Mouse (Mus musculus): ENCODE measurements around the gene Abcc10. TPM values are rescaled to one million over a fixed set of nuclear protein-coding genes. Genes with fewer than 3 reads are reported as not detected.

Gene Abcc10
- polyA plus RNA-seq, 2 experiments, result 0.94 to 1.7 TPM

- Histone ChIP-seq H3K4me1 (replicated peaks; ENCODE audit: control insufficient read depth in 2 of 2, insufficient read depth in 2 of 2, low read length in 1 of 2) (peaks cover 0 to 6% of the 10 kb centered on the region in 2 experiments; a peak in 2 of 4 replicates), H3K4me2 (ENCODE audit: low read depth) (no peak overlapping the region), H3K4me3 (ENCODE audit: insufficient read depth in 1 of 2, low read depth in 2 of 2, low read length in 2 of 2) (no peak overlapping the region), H3K9ac (replicated peaks) (no peak overlapping the region), H3K27ac (no peak overlapping the region), H3K27me3 (ENCODE audit: control insufficient read depth, insufficient read depth, low read length) (no peaks in the 10 kb centered on the region; the same call in 1 of the 2 replicates), H3K36me3 (replicated peaks; ENCODE audit: control insufficient read depth, insufficient read depth, low read depth) (no peaks in the 10 kb centered on the region), H3K9me3 (ENCODE audit: control insufficient read depth, low read length) (no peaks in the 10 kb centered on the region)
- TF ChIP-seq CTCF (IDR thresholded peaks at IDR 0.05; ENCODE audit: low read depth) (no peak), EP300 (IDR thresholded peaks at IDR 0.05; ENCODE audit: low read depth) (no peak)
- WGBS (ENCODE audit: insufficient replicate concordance), result 50% methylated on average over 11 of the region's 11 CpGs
- no peak for ATAC-seq (ENCODE audit: insufficient read depth)
- DNase-seq (ENCODE audit: low read depth in 3 of 3, low spot score in 3 of 3), result no peak
These were observed 40.5 kb downstream of the Abcc10 start for GRCm38 (mm10) chr17:46287678-46288095.

GRCm38 (mm10) chr17:46285407-46285806, 42.7 kb downstream of the Abcc10 start:
- no peak for TF ChIP-seq CTCF (IDR thresholded peaks at IDR 0.05; ENCODE audit: low read depth)
- no peak for TF ChIP-seq EP300 (IDR thresholded peaks at IDR 0.05; ENCODE audit: low read depth)
- no peaks in the 10 kb centered on the region for H3K36me3 ChIP-seq (replicated peaks; ENCODE audit: control insufficient read depth, insufficient read depth, low read depth)
- DNase-seq (ENCODE audit: low read depth in 3 of 3, low spot score in 3 of 3) (no peak), ATAC-seq (ENCODE audit: insufficient read depth) (no peak)
- peaks cover 10 to 15% of the 10 kb centered on the region in 2 experiments; a peak in 3 of 4 replicates for H3K4me1 ChIP-seq (replicated peaks; ENCODE audit: control insufficient read depth in 2 of 2, insufficient read depth in 2 of 2, low read length in 1 of 2)
- H3K4me3 ChIP-seq (ENCODE audit: insufficient read depth in 1 of 2, low read depth in 2 of 2, low read length in 2 of 2), result no peak overlapping the region
- no peaks in the 10 kb centered on the region for H3K9me3 ChIP-seq (ENCODE audit: control insufficient read depth, low read length)
- H3K9ac ChIP-seq (replicated peaks), result no peak overlapping the region
- 45% methylated on average over 6 of the region's 6 CpGs for WGBS (ENCODE audit: insufficient replicate concordance)
- H3K27me3 ChIP-seq (ENCODE audit: control insufficient read depth, insufficient read depth, low read length), result no peaks in the 10 kb centered on the region
- no peak overlapping the region for H3K4me2 ChIP-seq (ENCODE audit: low read depth)
- H3K27ac ChIP-seq, result no peak overlapping the region

DNA sequence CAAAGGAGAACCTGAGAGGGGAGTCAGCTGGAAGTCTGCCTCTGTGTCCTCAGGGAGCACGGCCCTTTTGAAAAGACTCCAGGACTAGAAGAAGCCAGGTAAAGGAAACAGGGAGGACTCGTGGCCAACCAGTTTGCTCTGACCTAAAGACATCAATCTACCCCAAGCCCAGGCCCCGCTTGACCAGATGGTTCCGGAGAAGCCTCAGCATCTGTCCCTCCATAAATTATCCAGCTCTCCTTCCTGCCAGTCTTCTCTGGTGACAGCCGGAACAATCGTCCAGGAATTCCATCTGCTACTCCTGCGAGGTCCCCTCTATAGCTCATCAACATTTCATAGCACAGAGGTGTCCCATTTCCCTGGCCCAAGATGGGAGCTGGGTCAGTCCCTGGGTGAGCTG, 43.5 kb downstream of the Abcc10 start:
- Histone ChIP-seq H3K9me3 (ENCODE audit: control insufficient read depth, low read length) (no peaks in the 10 kb centered on the region), H3K4me3 (ENCODE audit: insufficient read depth in 1 of 2, low read depth in 2 of 2, low read length in 2 of 2) (no peak overlapping the region), H3K36me3 (replicated peaks; ENCODE audit: control insufficient read depth, insufficient read depth, low read depth) (no peaks in the 10 kb centered on the region), H3K9ac (replicated peaks) (no peak overlapping the region), H3K27me3 (ENCODE audit: control insufficient read depth, insufficient read depth, low read length) (no peaks in the 10 kb centered on the region), H3K27ac (no peak overlapping the region), H3K4me1 (replicated peaks; ENCODE audit: control insufficient read depth in 2 of 2, insufficient read depth in 2 of 2, low read length in 1 of 2) (peaks cover 10 to 15% of the 10 kb centered on the region in 2 experiments; a peak in 3 of 4 replicates), H3K4me2 (ENCODE audit: low read depth) (no peak overlapping the region)
- TF ChIP-seq EP300 (IDR thresholded peaks at IDR 0.05; ENCODE audit: low read depth), result no peak
- TF ChIP-seq CTCF (IDR thresholded peaks at IDR 0.05; ENCODE audit: low read depth), result no peak
- ATAC-seq (ENCODE audit: insufficient read depth) (no peak), DNase-seq (ENCODE audit: low read depth in 3 of 3, low spot score in 3 of 3) (no peak)
- WGBS (ENCODE audit: insufficient replicate concordance), result 40% methylated on average over 7 of the region's 7 CpGs

DNA sequence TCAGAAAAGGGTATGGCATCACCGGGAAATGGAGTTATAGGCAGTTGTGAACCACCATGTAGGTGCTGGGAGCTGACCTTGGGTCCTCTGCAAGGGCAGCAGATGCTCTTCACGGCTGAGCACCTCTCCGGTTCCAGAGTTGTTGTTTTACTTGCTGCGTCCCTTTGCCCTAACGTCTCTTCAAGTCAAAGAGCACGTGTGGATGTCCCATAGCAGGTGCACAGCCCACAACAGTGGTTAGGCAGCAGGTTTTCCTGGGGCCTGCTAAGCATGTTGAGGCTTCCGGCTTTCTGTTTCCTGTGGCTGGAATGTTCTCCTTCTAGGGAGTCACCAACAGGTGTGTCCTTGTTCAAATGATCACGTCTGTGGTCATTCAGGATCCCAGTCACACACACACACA, 44.2 kb downstream of the Abcc10 start:
- Histone ChIP-seq H3K4me1 (replicated peaks; ENCODE audit: control insufficient read depth in 2 of 2, insufficient read depth in 2 of 2, low read length in 1 of 2) (peaks cover 10 to 15% of the 10 kb centered on the region in 2 experiments; a peak in 3 of 4 replicates), H3K36me3 (replicated peaks; ENCODE audit: control insufficient read depth, insufficient read depth, low read depth) (no peaks in the 10 kb centered on the region), H3K4me3 (ENCODE audit: insufficient read depth in 1 of 2, low read depth in 2 of 2, low read length in 2 of 2) (no peak overlapping the region), H3K27ac (no peak overlapping the region), H3K27me3 (ENCODE audit: control insufficient read depth, insufficient read depth, low read length) (no peaks in the 10 kb centered on the region), H3K4me2 (ENCODE audit: low read depth) (no peak overlapping the region), H3K9me3 (ENCODE audit: control insufficient read depth, low read length) (no peaks in the 10 kb centered on the region), H3K9ac (replicated peaks) (no peak overlapping the region)
- no peak for ATAC-seq (ENCODE audit: insufficient read depth)
- TF ChIP-seq EP300 (IDR thresholded peaks at IDR 0.05; ENCODE audit: low read depth) (no peak), CTCF (IDR thresholded peaks at IDR 0.05; ENCODE audit: low read depth) (no peak)
- DNase-seq (ENCODE audit: low read depth in 3 of 3, low spot score in 3 of 3), result no peak
- 70% methylated on average over 8 of the region's 8 CpGs for WGBS (ENCODE audit: insufficient replicate concordance)

GRCm38 (mm10) chr17:46283140-46283539, 45.0 kb downstream of the Abcc10 start:
- H3K27me3 ChIP-seq (ENCODE audit: control insufficient read depth, insufficient read depth, low read length), result no peaks in the 10 kb centered on the region
- peak; percentile 35 for ATAC-seq (ENCODE audit: insufficient read depth)
- H3K4me1 ChIP-seq (replicated peaks; ENCODE audit: control insufficient read depth in 2 of 2, insufficient read depth in 2 of 2, low read length in 1 of 2), result peaks cover 10 to 15% of the 10 kb centered on the region in 2 experiments; a peak in 3 of 4 replicates
- 25% methylated on average over 9 of the region's 9 CpGs for WGBS (ENCODE audit: insufficient replicate concordance)
- no peak overlapping the region for H3K27ac ChIP-seq
- H3K4me2 ChIP-seq (ENCODE audit: low read depth), result peak overlapping the region; percentile 99
- H3K36me3 ChIP-seq (replicated peaks; ENCODE audit: control insufficient read depth, insufficient read depth, low read depth), result peaks cover under 1% of the 10 kb centered on the region; the same call in 1 of the 2 replicates
- TF ChIP-seq CTCF (IDR thresholded peaks at IDR 0.05; ENCODE audit: low read depth), result no peak
- peak overlapping the region; percentile 78 to 100 for H3K4me3 ChIP-seq (ENCODE audit: insufficient read depth in 1 of 2, low read depth in 2 of 2, low read length in 2 of 2)
- no peak for DNase-seq (ENCODE audit: low read depth in 3 of 3, low spot score in 3 of 3)
- H3K9me3 ChIP-seq (ENCODE audit: control insufficient read depth, low read length), result no peaks in the 10 kb centered on the region
- no peak overlapping the region for H3K9ac ChIP-seq (replicated peaks)

Measured in liver, embryonic 14.5 days (tissue).